Comparison of ENCODE assay signal across 9 mouse cellular contexts in genomic region chr9:89908601-89909000, GRCm38 (mm10). TPM values are rescaled to one million over a fixed set of nuclear protein-coding genes. Genes with fewer than 3 reads are reported as not detected.
A peak's percentile ranks its signal among the peaks of the same experiment; 100 is the strongest.
DNase-seq lines count a peak whose midpoint lies in the region; ATAC-seq lines count a peak whose summit lies in the region.
"Had no signal": no experiment of that assay in that cellular context is flagged by ENCODE, and none has a peak within 500 bp of the region (broad histone marks: within the 10 kb centered on the region; RNA-seq: fewer than 3 reads in every experiment).

No protein-coding gene starts in this region.

- H3K9ac ChIP-seq in stomach, embryonic 15.5 days, result no peak overlapping the region

- peaks cover 29% of the 10 kb centered on the region for H3K4me1 ChIP-seq in heart, embryonic 10.5 days
- peaks cover 21% of the 10 kb centered on the region for H3K4me1 ChIP-seq in stomach, embryonic 15.5 days

- peaks cover 84% of the 10 kb centered on the region for H3K27me3 ChIP-seq in heart, embryonic 10.5 days (ENCODE audit: insufficient read depth, poor library complexity, severe bottlenecking)
- H3K27me3 ChIP-seq in stomach, embryonic 15.5 days (replicated peaks), result peaks cover 71% of the 10 kb centered on the region

- H3K27ac ChIP-seq in heart, embryonic 10.5 days, result no peak overlapping the region
- H3K27ac ChIP-seq in stomach, embryonic 15.5 days, result no peak overlapping the region

- peak; percentile 68 for DNase-seq in layer of hippocampus, adult 11-12 months (ENCODE audit: low spot score)
- DNase-seq in layer of hippocampus, adult 9-10 months (ENCODE audit: low spot score), result no peak
- peak; percentile 85 for DNase-seq in cerebellum, postnatal 14 days
- no peak for DNase-seq in heart, embryonic 10.5 days (ENCODE audit: low spot score)
- peak; percentile 66 to 78 for DNase-seq in layer of hippocampus, postnatal 10 days (ENCODE audit: low spot score in 2 of 2)
- no peak for DNase-seq in MN1 (ENCODE audit: low spot score)

- peak overlapping the region; percentile 97 for H3K4me2 ChIP-seq in stomach, embryonic 15.5 days

- H3K9me3 ChIP-seq in heart, embryonic 10.5 days, result no peaks in the 10 kb centered on the region
- no peaks in the 10 kb centered on the region for H3K9me3 ChIP-seq in stomach, embryonic 15.5 days

- H3K36me3 ChIP-seq in heart, embryonic 10.5 days, result no peaks in the 10 kb centered on the region
- H3K36me3 ChIP-seq in stomach, embryonic 15.5 days, result no peaks in the 10 kb centered on the region
- H3K36me3 ChIP-seq: G1E had no signal

- 0 out of 2 replicates have a peak, but pooled peaks have one; percentile 24 for ATAC-seq in megakaryocyte progenitor cell, adult 5-6 weeks (replicated peaks; ENCODE audit: poor library complexity)
- ATAC-seq in stomach, embryonic 15.5 days (ENCODE audit: insufficient read depth, low FRiP score, low read depth), result no peak

- peak overlapping the region; percentile 67 for H3K4me3 ChIP-seq in heart, embryonic 10.5 days
- H3K4me3 ChIP-seq in stomach, embryonic 15.5 days (replicated peaks), result peak overlapping the region; percentile 51

- WGBS in heart, embryonic 10.5 days, result 0% methylated on average over 33 of the region's 33 CpGs
- under 1% methylated on average over 32 of the region's 33 CpGs for WGBS in stomach, embryonic 15.5 days

RNA-seq across cellular contexts. Expression of gene Rasgrf1, which starts 1.1 kb away (rescaled TPM):
- polyA plus RNA-seq in heart, embryonic 10.5 days (2016; fragmentation: Nextera tagmentation; extraction: Ambion mirVana), result 0.13 and 0.22 TPM in 2 replicates
- total RNA-seq in layer of hippocampus, postnatal 10 days (2021), result 100 to 1,000 TPM; 153 to 156 TPM
- 0.02 and 0.07 TPM in 2 replicates for total RNA-seq in megakaryocyte progenitor cell, adult 5-6 weeks (2015)
- total RNA-seq in megakaryocyte progenitor cell, adult 5-6 weeks (2017), result not detected in 2 replicates
- polyA plus RNA-seq in stomach, embryonic 15.5 days (2015; fragmentation: Nextera tagmentation; extraction: Ambion mirVana), result 0.74 and 1.0 TPM in 2 replicates
- polyA plus RNA-seq: G1E had no signal

Comparison
In these comparisons a context has a peak if more than half of its experiments do, and no peak if none do; other contexts are left out.
1. DNase-seq: peak in layer of hippocampus, adult 11-12 months (single experiment), cerebellum, postnatal 14 days (2 of 2) and layer of hippocampus, postnatal 10 days (2 of 2); none in layer of hippocampus, adult 9-10 months (single experiment), heart, embryonic 10.5 days (single experiment) and MN1 (single experiment).
2. RNA of gene Rasgrf1, which starts 1.1 kb away (total RNA-seq): 153 to 156 TPM in layer of hippocampus, postnatal 10 days; 0.02 to 0.07 TPM in megakaryocyte progenitor cell, adult 5-6 weeks; every median in the first group is over 100 times any median in the second.